Mouse (Mus musculus): ENCODE data around the gene Rgl1. TPM values are rescaled to one million over a fixed set of nuclear protein-coding genes. Genes with fewer than 3 reads are reported as not detected.
"Not testable (repeated sequence)": the region's sequence is repeated elsewhere in the genome, so short reads cannot be mapped to it uniquely, and the experiment has no call there.

Rgl1 gene
- polyA plus RNA-seq, 1 experiment from 2014 or later = 34.8 TPM

GRCm38 (mm10) chr1:152790821-152791220 is 24.7 kb upstream of the Rgl1 start:
- ATAC-seq (ENCODE audit: insufficient read depth, low FRiP score, low TSS enrichment) (no peak; the same call in 1 of the 2 replicates), DNase-seq (ENCODE audit: low spot score) (peak; percentile 33)
- peaks cover 14% of the 10 kb centered on the region for H3K4me1 ChIP-seq (ENCODE audit: control insufficient read depth, insufficient read depth, low read length)

GRCm38 (mm10) chr1:152790254-152790653 is 24.1 kb upstream of the Rgl1 start:
- Histone ChIP-seq H3K9me3 (ENCODE audit: control insufficient read depth, low read length) (no peaks in the 10 kb centered on the region), H3K4me2 (ENCODE audit: low read depth) (no peak overlapping the region), H3K9ac (ENCODE audit: low read length) (no peak overlapping the region), H3K27me3 (ENCODE audit: control insufficient read depth, insufficient read depth, low read length) (no peaks in the 10 kb centered on the region), H3K4me1 (ENCODE audit: control insufficient read depth, insufficient read depth, low read length) (peaks cover 14% of the 10 kb centered on the region), H3K27ac (ENCODE audit: low read depth, low read length) (no peak overlapping the region), H3K36me3 (ENCODE audit: control insufficient read depth, insufficient read depth, low read length) (no peaks in the 10 kb centered on the region), H3K4me3 (ENCODE audit: low read depth, low read length) (no peak overlapping the region)
- 16% methylated on average over 12 of the region's 12 CpGs for WGBS
- ATAC-seq (ENCODE audit: insufficient read depth, low FRiP score, low TSS enrichment) = 0 out of 2 replicates have a peak, but pooled peaks have one; percentile 36
- peak; percentile 53 for DNase-seq (ENCODE audit: low spot score)

More at GRCm38 (mm10) chr1:152790821-152791220, 24.7 kb upstream of the Rgl1 start:
- Histone ChIP-seq H3K9ac (ENCODE audit: low read length) (no peak overlapping the region), H3K36me3 (ENCODE audit: control insufficient read depth, insufficient read depth, low read length) (no peaks in the 10 kb centered on the region), H3K27ac (ENCODE audit: low read depth, low read length) (peak overlapping the region; percentile 68; the same call in 1 of the 2 replicates), H3K9me3 (ENCODE audit: control insufficient read depth, low read length) (no peaks in the 10 kb centered on the region), H3K4me3 (ENCODE audit: low read depth, low read length) (no peak overlapping the region), H3K4me2 (ENCODE audit: low read depth) (no peak overlapping the region), H3K27me3 (ENCODE audit: control insufficient read depth, insufficient read depth, low read length) (no peaks in the 10 kb centered on the region)
- 5% methylated on average over 6 of the region's 6 CpGs for WGBS

GRCm38 (mm10) chr1:152788121-152788660 is 22.0 kb upstream of the Rgl1 start:
- H3K4me3 ChIP-seq (ENCODE audit: low read depth, low read length) = no peak overlapping the region
- no peak for ATAC-seq (ENCODE audit: insufficient read depth, low FRiP score, low TSS enrichment)
- H3K9me3 ChIP-seq (ENCODE audit: control insufficient read depth, low read length) = no peaks in the 10 kb centered on the region
- peaks cover 9% of the 10 kb centered on the region for H3K4me1 ChIP-seq (ENCODE audit: control insufficient read depth, insufficient read depth, low read length)
- no peaks in the 10 kb centered on the region for H3K27me3 ChIP-seq (ENCODE audit: control insufficient read depth, insufficient read depth, low read length)
- no peaks in the 10 kb centered on the region for H3K36me3 ChIP-seq (ENCODE audit: control insufficient read depth, insufficient read depth, low read length)
- no peak overlapping the region for H3K4me2 ChIP-seq (ENCODE audit: low read depth)
- DNase-seq (ENCODE audit: low spot score) = no peak
- WGBS = 48% methylated on average over 4 of the region's 4 CpGs
- no peak overlapping the region for H3K9ac ChIP-seq (ENCODE audit: low read length)
- H3K27ac ChIP-seq (ENCODE audit: low read depth, low read length) = no peak overlapping the region

- Histone ChIP-seq H3K4me3 (ENCODE audit: low read depth, low read length) (no peak overlapping the region), H3K9ac (ENCODE audit: low read length) (no peak overlapping the region), H3K9me3 (ENCODE audit: control insufficient read depth, low read length) (no peaks in the 10 kb centered on the region), H3K27me3 (ENCODE audit: control insufficient read depth, insufficient read depth, low read length) (no peaks in the 10 kb centered on the region), H3K4me2 (ENCODE audit: low read depth) (no peak overlapping the region), H3K4me1 (ENCODE audit: control insufficient read depth, insufficient read depth, low read length) (0 out of 2 replicates have a peak, but pooled peaks cover 3% of the 10 kb centered on the region), H3K36me3 (ENCODE audit: control insufficient read depth, insufficient read depth, low read length) (no peaks in the 10 kb centered on the region), H3K27ac (ENCODE audit: low read depth, low read length) (no peak overlapping the region)
- no peak for DNase-seq (ENCODE audit: low spot score)
- ATAC-seq (ENCODE audit: insufficient read depth, low FRiP score, low TSS enrichment) = no peak
- WGBS = 91% methylated on average over 4 of the region's 4 CpGs
Observed at GRCm38 (mm10) chr1:152786953-152787352, 20.8 kb upstream of the Rgl1 start.

- ATAC-seq (ENCODE audit: insufficient read depth, low FRiP score, low TSS enrichment); H3K4me2 ChIP-seq (ENCODE audit: low read depth); DNase-seq (ENCODE audit: low spot score); H3K4me3 ChIP-seq (ENCODE audit: low read depth, low read length); H3K27me3 ChIP-seq (ENCODE audit: control insufficient read depth, insufficient read depth, low read length); H3K4me1 ChIP-seq (ENCODE audit: control insufficient read depth, insufficient read depth, low read length); H3K36me3 ChIP-seq (ENCODE audit: control insufficient read depth, insufficient read depth, low read length); H3K9ac ChIP-seq (ENCODE audit: low read length); H3K9me3 ChIP-seq (ENCODE audit: control insufficient read depth, low read length); H3K27ac ChIP-seq (ENCODE audit: low read depth, low read length): not testable (repeated sequence)
- 88% methylated on average over 3 of the region's 3 CpGs for WGBS
Observed at GRCm38 (mm10) chr1:152785446-152785845, 19.3 kb upstream of the Rgl1 start.

GRCm38 (mm10) chr1:152784620-152785019 is 18.5 kb upstream of the Rgl1 start:
- no peak overlapping the region for H3K4me3 ChIP-seq (ENCODE audit: low read depth, low read length)
- no peaks in the 10 kb centered on the region for H3K4me1 ChIP-seq (ENCODE audit: control insufficient read depth, insufficient read depth, low read length)
- H3K9me3 ChIP-seq (ENCODE audit: control insufficient read depth, low read length) = no peaks in the 10 kb centered on the region
- ATAC-seq (ENCODE audit: insufficient read depth, low FRiP score, low TSS enrichment) (no peak), DNase-seq (ENCODE audit: low spot score) (no peak)
- 98% methylated on average over 8 of the region's 8 CpGs for WGBS
- H3K27ac ChIP-seq (ENCODE audit: low read depth, low read length) = no peak overlapping the region
- H3K4me2 ChIP-seq (ENCODE audit: low read depth) = no peak overlapping the region
- H3K36me3 ChIP-seq (ENCODE audit: control insufficient read depth, insufficient read depth, low read length) = no peaks in the 10 kb centered on the region
- no peaks in the 10 kb centered on the region for H3K27me3 ChIP-seq (ENCODE audit: control insufficient read depth, insufficient read depth, low read length)
- H3K9ac ChIP-seq (ENCODE audit: low read length) = no peak overlapping the region

GRCm38 (mm10) chr1:152779071-152779737 is 13.1 kb upstream of the Rgl1 start:
- Histone ChIP-seq H3K27me3 (ENCODE audit: control insufficient read depth, insufficient read depth, low read length) (no peaks in the 10 kb centered on the region), H3K4me2 (ENCODE audit: low read depth) (no peak overlapping the region), H3K27ac (ENCODE audit: low read depth, low read length) (no peak overlapping the region), H3K9ac (ENCODE audit: low read length) (no peak overlapping the region), H3K36me3 (ENCODE audit: control insufficient read depth, insufficient read depth, low read length) (no peaks in the 10 kb centered on the region), H3K9me3 (ENCODE audit: control insufficient read depth, low read length) (no peaks in the 10 kb centered on the region), H3K4me3 (ENCODE audit: low read depth, low read length) (no peak overlapping the region), H3K4me1 (ENCODE audit: control insufficient read depth, insufficient read depth, low read length) (no peaks in the 10 kb centered on the region)
- DNase-seq (ENCODE audit: low spot score) (peak; percentile 74), ATAC-seq (ENCODE audit: insufficient read depth, low FRiP score, low TSS enrichment) (peak; percentile 31; the same call in 1 of the 2 replicates)
- WGBS = 42% methylated on average over 10 of the region's 10 CpGs

- not testable (repeated sequence) for H3K9ac ChIP-seq (ENCODE audit: low read length); DNase-seq (ENCODE audit: low spot score); H3K9me3 ChIP-seq (ENCODE audit: control insufficient read depth, low read length); H3K27ac ChIP-seq (ENCODE audit: low read depth, low read length); H3K4me1 ChIP-seq (ENCODE audit: control insufficient read depth, insufficient read depth, low read length); H3K4me2 ChIP-seq (ENCODE audit: low read depth); H3K4me3 ChIP-seq (ENCODE audit: low read depth, low read length); H3K36me3 ChIP-seq (ENCODE audit: control insufficient read depth, insufficient read depth, low read length); ATAC-seq (ENCODE audit: insufficient read depth, low FRiP score, low TSS enrichment); H3K27me3 ChIP-seq (ENCODE audit: control insufficient read depth, insufficient read depth, low read length)
- 99% methylated on average over 3 of the region's 3 CpGs for WGBS
Observed at GRCm38 (mm10) chr1:152774601-152775000, 8.4 kb upstream of the Rgl1 start.

- WGBS = 91% methylated on average over 9 of the region's 9 CpGs
Observed at GRCm38 (mm10) chr1:152771016-152771415, 4.9 kb upstream of the Rgl1 start.

More at GRCm38 (mm10) chr1:152771016-152771415, 4.9 kb upstream of the Rgl1 start:
- no peaks in the 10 kb centered on the region for H3K9me3 ChIP-seq (ENCODE audit: control insufficient read depth, low read length)
- no peaks in the 10 kb centered on the region; the same call in 1 of the 2 replicates for H3K4me1 ChIP-seq (ENCODE audit: control insufficient read depth, insufficient read depth, low read length)
- no peak overlapping the region for H3K4me3 ChIP-seq (ENCODE audit: low read depth, low read length)
- H3K27ac ChIP-seq (ENCODE audit: low read depth, low read length) = no peak overlapping the region
- no peak overlapping the region for H3K4me2 ChIP-seq (ENCODE audit: low read depth)
- no peaks in the 10 kb centered on the region for H3K27me3 ChIP-seq (ENCODE audit: control insufficient read depth, insufficient read depth, low read length)
- no peaks in the 10 kb centered on the region; the same call in none of the 2 replicates for H3K36me3 ChIP-seq (ENCODE audit: control insufficient read depth, insufficient read depth, low read length)
- no peak overlapping the region for H3K9ac ChIP-seq (ENCODE audit: low read length)
- ATAC-seq (ENCODE audit: insufficient read depth, low FRiP score, low TSS enrichment) (no peak), DNase-seq (ENCODE audit: low spot score) (no peak)

Measured in neural tube, embryonic 11.5 days (tissue).